Mouse (Mus musculus) c-Kit-positive CD71-positive TER-119-positive erythroid progenitor cells, embryonic 14.5 days (primary cell): ENCODE data around the gene Fbp1.
A peak's percentile ranks its signal among the peaks of the same experiment; 100 is the strongest.
"Not testable (repeated sequence)": the region's sequence is repeated elsewhere in the genome, so short reads cannot be mapped to it uniquely, and the experiment has no call there.

ENCODE experiments used
- DNase-seq: peaks from one replicate; pipeline ENCODE4 v3.0.0-alpha.2; 2013; ENCODE audit warnings: low spot score

Gene Fbp1

GRCm38 (mm10) chr13:62887712-62888441, at the start of gene Fbp1:
Gene Fbp1 (minus strand): TSS chr13:62888282.
- DNase-seq = no peak

- no peak for DNase-seq
These were observed 44.4 kb upstream of the Fbp1 start for GRCm38 (mm10) chr13:62932452-62932851.

- no peak for DNase-seq
These were observed 41.8 kb upstream of the Fbp1 start for GRCm38 (mm10) chr13:62929766-62930389.

GRCm38 (mm10) chr13:62929144-62929543, 41.1 kb upstream of the Fbp1 start:
- DNase-seq = not testable (repeated sequence)

- DNase-seq = no peak
These were observed 39.4 kb upstream of the Fbp1 start for GRCm38 (mm10) chr13:62927470-62927869.

- DNase-seq = no peak
These were observed 38.4 kb upstream of the Fbp1 start for GRCm38 (mm10) chr13:62926479-62926878.

GRCm38 (mm10) chr13:62923182-62923581, 35.1 kb upstream of the Fbp1 start:
- no peak for DNase-seq

- no peak for DNase-seq
These were observed 34.6 kb upstream of the Fbp1 start for GRCm38 (mm10) chr13:62922645-62923044.

GRCm38 (mm10) chr13:62919647-62920341, 31.7 kb upstream of the Fbp1 start:
- DNase-seq = peak; percentile 70

GRCm38 (mm10) chr13:62917416-62918110, 29.5 kb upstream of the Fbp1 start:
- DNase-seq = no peak

GRCm38 (mm10) chr13:62916675-62917074, 28.6 kb upstream of the Fbp1 start:
- DNase-seq = no peak

- peak; percentile 64 for DNase-seq
These were observed 23.5 kb upstream of the Fbp1 start for GRCm38 (mm10) chr13:62911575-62911974.

- DNase-seq = no peak
These were observed 22.1 kb upstream of the Fbp1 start for GRCm38 (mm10) chr13:62910206-62910605.

GRCm38 (mm10) chr13:62909776-62910175, 21.7 kb upstream of the Fbp1 start:
- peak; percentile 42 for DNase-seq

- no peak for DNase-seq
These were observed 20.1 kb upstream of the Fbp1 start for GRCm38 (mm10) chr13:62908163-62908559.

- DNase-seq = no peak
These were observed 19.6 kb upstream of the Fbp1 start for GRCm38 (mm10) chr13:62907527-62908162.

GRCm38 (mm10) chr13:62901139-62901538, 13.1 kb upstream of the Fbp1 start:
- no peak for DNase-seq

- DNase-seq = no peak
These were observed 10.0 kb upstream of the Fbp1 start for GRCm38 (mm10) chr13:62897927-62898646.

GRCm38 (mm10) chr13:62893044-62893842, 5.2 kb upstream of the Fbp1 start:
- DNase-seq = no peak

- DNase-seq = no peak
These were observed 1.2 kb upstream of the Fbp1 start for GRCm38 (mm10) chr13:62889311-62889710.
